Mouse (Mus musculus) cerebellum, adult 9-10 months (tissue): ENCODE results near the gene Snapc5.

ENCODE experiments used
- DNase-seq: peaks from one replicate; pipeline ENCODE4 v3.0.0; 2022

Gene Snapc5

GRCm38 (mm10) chr9:64202331-64202730 is 23.3 kb downstream of the Snapc5 start:
- no peak for DNase-seq

GRCm38 (mm10) chr9:64202866-64203265 is 23.8 kb downstream of the Snapc5 start:
- DNase-seq, result no peak

- no peak for DNase-seq
Observed at GRCm38 (mm10) chr9:64207509-64208084, 28.5 kb downstream of the Snapc5 start.

GRCm38 (mm10) chr9:64214452-64214851 is 35.4 kb downstream of the Snapc5 start:
- DNase-seq, result no peak

GRCm38 (mm10) chr9:64216090-64216489 is 37.0 kb downstream of the Snapc5 start:
- DNase-seq, result no peak

GRCm38 (mm10) chr9:64216641-64217040 is 37.6 kb downstream of the Snapc5 start:
- DNase-seq, result no peak

GRCm38 (mm10) chr9:64217887-64218286 is 38.8 kb downstream of the Snapc5 start:
- DNase-seq, result no peak

GRCm38 (mm10) chr9:64219305-64219704 is 40.2 kb downstream of the Snapc5 start:
- no peak for DNase-seq

- no peak for DNase-seq
Observed at GRCm38 (mm10) chr9:64219772-64220420, 40.8 kb downstream of the Snapc5 start.

GRCm38 (mm10) chr9:64220603-64221002 is 41.5 kb downstream of the Snapc5 start:
- DNase-seq, result no peak

GRCm38 (mm10) chr9:64221480-64221879 is 42.4 kb downstream of the Snapc5 start:
- DNase-seq, result no peak

GRCm38 (mm10) chr9:64222098-64222497 is 43.0 kb downstream of the Snapc5 start:
- DNase-seq, result no peak

- DNase-seq, result no peak
Observed at GRCm38 (mm10) chr9:64225805-64226204, 46.7 kb downstream of the Snapc5 start.

GRCm38 (mm10) chr9:64227736-64228135 is 48.7 kb downstream of the Snapc5 start:
- DNase-seq, result no peak

- no peak for DNase-seq
Observed at GRCm38 (mm10) chr9:64228972-64229371, 49.9 kb downstream of the Snapc5 start.

- DNase-seq, result no peak
Observed at GRCm38 (mm10) chr9:64231171-64231570, 52.1 kb downstream of the Snapc5 start.

- no peak for DNase-seq
Observed at GRCm38 (mm10) chr9:64231674-64232073, 52.6 kb downstream of the Snapc5 start.

GRCm38 (mm10) chr9:64232257-64232957 is 53.3 kb downstream of the Snapc5 start:
- DNase-seq, result no peak
